Mouse (Mus musculus) lung, postnatal 14 days (tissue): ENCODE measurements around the gene Otud3.
A peak's percentile ranks its signal among the peaks of the same experiment; 100 is the strongest.
"Not testable (repeated sequence)": the region's sequence is repeated elsewhere in the genome, so short reads cannot be mapped to it uniquely, and the experiment has no call there.

Experiments used
- DNase-seq: peaks from one replicate; pipeline ENCODE4 v3.0.0; 2021

The Otud3 gene

GRCm38 (mm10) chr4:138889165-138889564 is 24.6 kb downstream of the Otud3 start:
- no peak for DNase-seq

- peak; percentile 93 for DNase-seq
Observed at GRCm38 (mm10) chr4:138884261-138884660, 29.5 kb downstream of the Otud3 start.

- DNase-seq: no peak
Observed at GRCm38 (mm10) chr4:138882179-138882578, 31.6 kb downstream of the Otud3 start.

- no peak for DNase-seq
Observed at GRCm38 (mm10) chr4:138880811-138881584, 32.7 kb downstream of the Otud3 start.

GRCm38 (mm10) chr4:138879808-138880207 is 33.9 kb downstream of the Otud3 start:
- no peak for DNase-seq

GRCm38 (mm10) chr4:138878783-138879182 is 35.0 kb downstream of the Otud3 start:
- DNase-seq: peak; percentile 37

GRCm38 (mm10) chr4:138877731-138878130 is 36.0 kb downstream of the Otud3 start, which contains the start of gene Pla2g2e:
Pla2g2e (plus strand) TSS chr4:138877942.
- DNase-seq: no peak

- no peak for DNase-seq
Observed at GRCm38 (mm10) chr4:138875986-138876385, 37.8 kb downstream of the Otud3 start.

- not testable (repeated sequence) for DNase-seq
Observed at GRCm38 (mm10) chr4:138875275-138875674, 38.5 kb downstream of the Otud3 start.

GRCm38 (mm10) chr4:138873864-138874263 is 39.9 kb downstream of the Otud3 start, which contains the start of gene Gm13030:
Gm13030 (minus strand) TSS chr4:138873964.
- no peak for DNase-seq

- no peak for DNase-seq
Observed at GRCm38 (mm10) chr4:138868666-138869065, 45.1 kb downstream of the Otud3 start.

GRCm38 (mm10) chr4:138866413-138866812 is 47.3 kb downstream of the Otud3 start:
- DNase-seq: peak; percentile 86

- no peak for DNase-seq
Observed at GRCm38 (mm10) chr4:138865991-138866390, 47.8 kb downstream of the Otud3 start.

- no peak for DNase-seq
Observed at GRCm38 (mm10) chr4:138865092-138865491, 48.7 kb downstream of the Otud3 start.

- DNase-seq: no peak
Observed at GRCm38 (mm10) chr4:138863344-138863998, 50.3 kb downstream of the Otud3 start, which contains the start of gene Pla2g5. Pla2g5 (minus strand) TSS chr4:138863482.

GRCm38 (mm10) chr4:138859728-138860127 is 54.0 kb downstream of the Otud3 start:
- DNase-seq: peak; percentile 76

- no peak for DNase-seq
Observed at GRCm38 (mm10) chr4:138859245-138859644, 54.5 kb downstream of the Otud3 start.

- no peak for DNase-seq
Observed at GRCm38 (mm10) chr4:138858446-138858845, 55.3 kb downstream of the Otud3 start.

GRCm38 (mm10) chr4:138857576-138857975 is 56.2 kb downstream of the Otud3 start:
- no peak for DNase-seq

GRCm38 (mm10) chr4:138856491-138856890 is 57.3 kb downstream of the Otud3 start:
- peak; percentile 71 for DNase-seq

- no peak for DNase-seq
Observed at GRCm38 (mm10) chr4:138855092-138855632, 58.6 kb downstream of the Otud3 start.

- DNase-seq: no peak
Observed at GRCm38 (mm10) chr4:138852961-138853360, 60.8 kb downstream of the Otud3 start.

- DNase-seq: peak; percentile 77
Observed at GRCm38 (mm10) chr4:138851463-138851862, 62.3 kb downstream of the Otud3 start.
